Mouse (Mus musculus) liver, postnatal 0 days (tissue): ENCODE data around the gene Rbfox1. TPM values are rescaled to one million over a fixed set of nuclear protein-coding genes. Genes with fewer than 3 reads are reported as not detected.

Experiments used
- ATAC-seq: fragments of 200-750 bp; cut with Nextera tagmentation; 2 replicates; pipeline ENCODE4 v1.8.0; 2017; ENCODE audit warnings: mild to moderate bottlenecking, moderate library complexity
- DNase-seq: peaks from one replicate; pipeline ENCODE4 v3.0.0-alpha.2; 2016
- H3K27ac ChIP-seq: fragments of 300-500 bp; sonication (generic); 2 replicates; pipeline ENCODE4 v1.5.1; 2014; ENCODE audit warnings: antibody characterized with exemption, moderate library complexity, mild to moderate bottlenecking, low read depth
- H3K27me3 ChIP-seq: fragments of 300-500 bp; sonication (generic); 2 replicates; pipeline ENCODE4 v1.6.1; 2014; ENCODE audit warnings: low read length, control low read depth, mixed read lengths; ENCODE audit not compliant: insufficient read depth
- H3K36me3 ChIP-seq: fragments of 300-500 bp; sonication (generic); replicated peaks from 2 replicates; pipeline ENCODE4 v1.6.1; 2014; ENCODE audit warnings: mild to moderate bottlenecking, control low read depth, low read length, moderate library complexity, mixed read lengths; ENCODE audit not compliant: insufficient read depth
- H3K4me1 ChIP-seq: fragments of 300-500 bp; sonication (generic); 2 replicates; pipeline ENCODE4 v1.6.1; 2014; ENCODE audit warnings: antibody characterized with exemption, mild to moderate bottlenecking, control low read depth; ENCODE audit not compliant: insufficient read depth
- H3K4me2 ChIP-seq: fragments of 300-500 bp; sonication (generic); 2 replicates; pipeline ENCODE4 v1.6.1; 2014; ENCODE audit warnings: low read depth, mild to moderate bottlenecking, low read length, moderate library complexity, mixed read lengths
- H3K4me3 ChIP-seq: fragments of 300-500 bp; sonication (generic); 2 replicates; pipeline ENCODE4 v1.5.1; 2014; ENCODE audit warnings: low read depth, low read length
- H3K9ac ChIP-seq: fragments of 300-500 bp; sonication (generic); replicated peaks from 2 replicates; pipeline ENCODE4 v1.6.1; 2014; ENCODE audit warnings: mild to moderate bottlenecking, moderate library complexity
- H3K9me3 ChIP-seq: fragments of 300-500 bp; sonication (generic); 2 replicates; pipeline ENCODE4 v1.6.1; 2016; ENCODE audit warnings: mild to moderate bottlenecking, control low read depth, low read length, mixed read lengths
- CTCF ChIP-seq: sonication (generic); IDR thresholded peaks from 2 replicates; pipeline ENCODE4 v1.5.1; 2016; ENCODE audit warnings: antibody characterized with exemption, low read depth
- EP300 ChIP-seq: IDR thresholded peaks from 2 replicates; pipeline ENCODE4 v1.6.1; 2016; ENCODE audit warnings: antibody characterized with exemption, low read depth, mild to moderate bottlenecking
- WGBS: fragments of 180-500 bp; shearing (Covaris S2); extraction: QIAGEN DNeasy Blood & Tissue Kit; methylation state at CpG from one replicate; pipeline ENCODE4 v1.1.7; 2014; ENCODE audit not compliant: insufficient replicate concordance; 5-methylcytosine and 5-hydroxymethylcytosine counted together
- polyA plus RNA-seq: library from polyadenylated mRNA; unstranded; fragments of >200 nt; fragmentation: Nextera tagmentation; extraction: Ambion mirVana; gene quantifications from 2 replicates; pipeline ENCODE4 v1.2.1, GENCODE M21; 2015

Rbfox1 gene
- polyA plus RNA-seq, 1 experiment from 2014 or later = 0.12 TPM

- Histone ChIP-seq H3K9ac (no peak overlapping the region), H3K4me1 (no peaks in the 10 kb centered on the region), H3K36me3 (no peaks in the 10 kb centered on the region), H3K4me3 (no peak overlapping the region), H3K9me3 (no peaks in the 10 kb centered on the region), H3K27ac (no peak overlapping the region), H3K27me3 (no peaks in the 10 kb centered on the region), H3K4me2 (no peak overlapping the region)
- DNase-seq = no peak
- ATAC-seq = no peak
- WGBS = 34% methylated on average over 5 of the region's 5 CpGs
- TF ChIP-seq EP300 (no peak), CTCF (no peak)
Observed at GRCm38 (mm10) chr16:6448250-6448649, 563.1 kb downstream of the Rbfox1 start.

DNA sequence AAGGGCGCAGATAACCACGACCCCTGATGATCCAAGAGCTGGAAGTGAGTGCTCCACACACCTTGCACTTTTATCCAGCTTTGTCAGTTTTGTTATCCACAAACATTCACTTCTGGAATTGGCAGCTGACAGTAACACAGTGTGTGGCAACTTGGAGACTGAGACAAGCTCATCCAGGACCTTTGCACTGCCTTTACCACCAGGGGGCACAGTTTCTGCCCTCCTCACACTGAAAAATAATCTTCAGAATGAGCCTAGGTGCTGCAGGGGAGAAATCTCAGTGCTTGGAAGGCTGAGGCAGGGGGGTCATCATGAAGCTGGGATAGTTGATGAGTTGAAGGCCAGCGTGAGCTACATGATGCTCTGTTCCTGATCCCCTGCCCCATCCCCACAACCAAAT lies 570.2 kb downstream of the Rbfox1 start:
- no peaks in the 10 kb centered on the region for H3K36me3 ChIP-seq
- TF ChIP-seq EP300 (no peak), CTCF (peak; percentile 34)
- no peaks in the 10 kb centered on the region for H3K9me3 ChIP-seq
- 55% methylated on average over 3 of the region's 3 CpGs for WGBS
- DNase-seq = no peak
- no peaks in the 10 kb centered on the region for H3K27me3 ChIP-seq
- no peaks in the 10 kb centered on the region for H3K4me1 ChIP-seq
- H3K9ac ChIP-seq = no peak overlapping the region
- H3K4me2 ChIP-seq = no peak overlapping the region
- no peak overlapping the region for H3K4me3 ChIP-seq
- H3K27ac ChIP-seq = no peak overlapping the region
- no peak for ATAC-seq

- WGBS = 34% methylated on average over 1 of the region's 1 CpGs
Observed at GRCm38 (mm10) chr16:6479094-6479590, 594.0 kb downstream of the Rbfox1 start.

DNA sequence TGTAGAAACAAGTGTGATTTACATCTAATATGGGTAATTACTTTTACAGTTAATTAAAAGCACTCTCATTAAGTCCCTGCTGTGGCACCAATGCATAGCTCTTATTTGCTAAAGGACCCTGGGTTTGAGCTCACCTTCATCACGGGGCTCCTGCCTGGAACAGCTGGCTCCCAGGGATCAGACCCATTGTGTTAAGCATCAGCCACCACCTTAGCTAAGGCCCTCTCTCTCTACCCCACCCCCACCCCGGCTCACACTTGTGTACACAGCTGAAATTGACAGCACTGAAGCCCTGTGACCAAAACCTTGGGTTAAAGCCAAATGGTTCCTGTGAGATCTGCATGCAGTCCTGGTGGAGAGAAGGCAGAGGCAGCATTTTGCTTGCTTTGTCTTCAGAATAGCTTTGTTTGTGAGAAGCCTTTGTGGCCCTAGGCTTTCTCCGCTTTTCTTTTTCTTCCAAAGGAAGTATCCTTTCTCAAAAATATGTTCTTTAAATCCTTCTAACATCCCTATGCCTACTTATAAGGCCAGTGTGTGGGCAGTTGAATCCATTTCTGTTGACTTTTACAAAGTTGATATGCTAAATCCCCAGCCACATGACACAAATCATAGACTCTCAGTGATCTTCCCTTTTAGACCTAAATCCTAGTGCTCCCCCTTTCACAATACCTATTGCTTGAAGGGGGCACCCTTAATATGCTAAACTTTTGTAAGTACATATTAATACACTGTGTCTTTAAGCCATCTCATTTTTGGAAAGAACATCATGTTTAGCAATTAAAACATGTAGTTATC lies 594.7 kb downstream of the Rbfox1 start:
- peak; percentile 13 for DNase-seq

More at GRCm38 (mm10) chr16:6479094-6479590, 594.0 kb downstream of the Rbfox1 start:
- Histone ChIP-seq H3K9me3 (no peaks in the 10 kb centered on the region), H3K27ac (no peak overlapping the region), H3K4me2 (no peak overlapping the region), H3K27me3 (no peaks in the 10 kb centered on the region), H3K36me3 (no peaks in the 10 kb centered on the region), H3K9ac (no peak overlapping the region), H3K4me1 (no peaks in the 10 kb centered on the region), H3K4me3 (no peak overlapping the region)
- TF ChIP-seq CTCF (no peak), EP300 (no peak)
- DNase-seq (no peak), ATAC-seq (no peak)

GRCm38 (mm10) chr16:6480411-6480728 lies 595.2 kb downstream of the Rbfox1 start:
- no peak overlapping the region for H3K4me3 ChIP-seq
- TF ChIP-seq EP300 (no peak), CTCF (peak; percentile 71)
- no peaks in the 10 kb centered on the region for H3K27me3 ChIP-seq
- ATAC-seq = no peak
- DNase-seq = peak; percentile 52
- no peaks in the 10 kb centered on the region for H3K36me3 ChIP-seq
- no peak overlapping the region for H3K27ac ChIP-seq
- 8% methylated on average over 5 of the region's 5 CpGs for WGBS
- H3K9me3 ChIP-seq = no peaks in the 10 kb centered on the region
- H3K9ac ChIP-seq = no peak overlapping the region
- no peak overlapping the region for H3K4me2 ChIP-seq
- H3K4me1 ChIP-seq = no peaks in the 10 kb centered on the region

More for the DNA sequence above, 594.7 kb downstream of the Rbfox1 start:
- no peak overlapping the region for H3K9ac ChIP-seq
- no peak for ATAC-seq
- no peak overlapping the region for H3K4me2 ChIP-seq
- H3K36me3 ChIP-seq = no peaks in the 10 kb centered on the region
- no peaks in the 10 kb centered on the region for H3K9me3 ChIP-seq
- no peaks in the 10 kb centered on the region for H3K4me1 ChIP-seq
- no peaks in the 10 kb centered on the region for H3K27me3 ChIP-seq
- no peak overlapping the region for H3K27ac ChIP-seq
- H3K4me3 ChIP-seq = no peak overlapping the region
- WGBS = 22% methylated on average over 3 of the region's 3 CpGs
- no peak for TF ChIP-seq EP300
- TF ChIP-seq CTCF = no peak

DNA sequence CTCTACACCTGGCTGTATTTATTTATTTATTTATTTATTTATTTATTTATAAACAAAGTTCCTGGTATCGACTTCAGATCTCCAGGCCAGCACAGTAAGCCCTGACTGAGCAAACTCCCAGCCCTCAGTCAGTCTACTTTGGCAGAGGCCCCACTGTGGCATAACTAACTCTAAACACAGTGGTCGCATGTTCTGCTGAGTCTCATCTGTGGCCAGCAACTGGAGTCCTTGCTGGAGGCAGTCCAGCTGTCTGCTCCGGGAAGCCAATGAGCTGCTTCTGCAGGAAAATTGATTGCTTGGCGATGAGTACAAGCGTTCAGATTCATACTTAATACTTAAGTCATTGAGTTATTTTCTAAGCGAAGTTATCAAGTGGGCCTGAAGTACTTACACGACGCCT lies 598.5 kb downstream of the Rbfox1 start:
- no peaks in the 10 kb centered on the region for H3K27me3 ChIP-seq
- H3K4me2 ChIP-seq = no peak overlapping the region
- no peak overlapping the region for H3K4me3 ChIP-seq
- DNase-seq (no peak), ATAC-seq (no peak)
- TF ChIP-seq EP300 (no peak), CTCF (no peak)
- no peak overlapping the region for H3K27ac ChIP-seq
- H3K9me3 ChIP-seq = no peaks in the 10 kb centered on the region
- H3K9ac ChIP-seq = no peak overlapping the region
- H3K36me3 ChIP-seq = no peaks in the 10 kb centered on the region
- H3K4me1 ChIP-seq = no peaks in the 10 kb centered on the region
- 76% methylated on average over 8 of the region's 8 CpGs for WGBS
